Mouse (Mus musculus): ENCODE results near the gene Pitpnm2. TPM values are rescaled to one million over a fixed set of nuclear protein-coding genes. Genes with fewer than 3 reads are reported as not detected.

The Pitpnm2 gene
- polyA plus RNA-seq, 1 experiment from 2014 or later = 4.2 TPM

DNA sequence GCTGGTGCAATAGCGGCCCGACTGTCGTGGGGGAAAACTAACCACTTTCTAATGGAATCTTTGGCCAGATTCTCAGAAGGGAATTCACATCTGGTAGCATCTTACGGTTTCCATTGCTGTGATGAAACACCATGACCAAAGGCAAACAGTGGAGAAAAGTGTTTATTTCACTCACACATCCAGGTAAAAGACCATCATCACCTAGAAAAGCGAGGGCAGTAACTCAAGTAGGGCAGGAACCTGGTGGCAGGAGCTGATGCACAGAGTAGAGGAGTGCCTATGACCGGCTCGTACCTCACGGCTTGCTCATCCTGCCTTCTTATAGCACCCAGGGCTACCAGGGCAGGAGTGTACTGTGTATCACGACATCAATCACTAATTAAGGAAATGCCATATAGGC, 146.0 kb downstream of the Pitpnm2 start:
- Histone ChIP-seq H3K4me1 (no peaks in the 10 kb centered on the region), H3K4me2 (replicated peaks) (no peak overlapping the region), H3K9ac (no peak overlapping the region), H3K4me3 (no peak overlapping the region), H3K27ac (no peak overlapping the region), H3K9me3 (0 out of 2 replicates have a peak, but pooled peaks cover 4% of the 10 kb centered on the region), H3K27me3 (no peaks in the 10 kb centered on the region), H3K36me3 (peaks cover 4% of the 10 kb centered on the region; the same call in 1 of the 2 replicates)
- WGBS = 94% methylated on average over 9 of the region's 9 CpGs
- ATAC-seq (ENCODE audit: low FRiP score, low read depth) = no peak

DNA sequence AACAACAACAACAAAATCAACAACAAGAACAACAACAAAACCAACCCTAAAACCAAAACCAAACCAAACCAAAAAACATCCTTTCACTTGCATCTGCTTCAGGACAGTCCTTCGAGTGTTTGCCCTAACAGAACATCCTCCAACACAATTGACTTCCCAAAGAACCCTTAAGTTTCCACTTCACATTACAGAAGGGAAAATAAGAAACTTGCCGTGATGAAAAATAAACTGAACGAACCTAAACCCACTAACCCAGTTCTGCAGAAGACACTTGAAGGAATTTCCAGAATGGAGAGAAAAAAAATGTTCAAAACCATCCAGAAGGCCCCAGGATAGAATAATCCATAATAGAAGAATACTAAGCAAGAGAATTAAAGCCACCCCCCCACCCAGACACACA, 146.5 kb downstream of the Pitpnm2 start:
- Histone ChIP-seq H3K9ac (no peak overlapping the region), H3K27ac (no peak overlapping the region), H3K36me3 (peaks cover 4% of the 10 kb centered on the region; the same call in 1 of the 2 replicates), H3K27me3 (no peaks in the 10 kb centered on the region), H3K4me1 (no peaks in the 10 kb centered on the region), H3K9me3 (0 out of 2 replicates have a peak, but pooled peaks cover 4% of the 10 kb centered on the region), H3K4me3 (no peak overlapping the region), H3K4me2 (replicated peaks) (no peak overlapping the region)
- WGBS = 84% methylated on average over 3 of the region's 3 CpGs
- no peak for ATAC-seq (ENCODE audit: low FRiP score, low read depth)

DNA sequence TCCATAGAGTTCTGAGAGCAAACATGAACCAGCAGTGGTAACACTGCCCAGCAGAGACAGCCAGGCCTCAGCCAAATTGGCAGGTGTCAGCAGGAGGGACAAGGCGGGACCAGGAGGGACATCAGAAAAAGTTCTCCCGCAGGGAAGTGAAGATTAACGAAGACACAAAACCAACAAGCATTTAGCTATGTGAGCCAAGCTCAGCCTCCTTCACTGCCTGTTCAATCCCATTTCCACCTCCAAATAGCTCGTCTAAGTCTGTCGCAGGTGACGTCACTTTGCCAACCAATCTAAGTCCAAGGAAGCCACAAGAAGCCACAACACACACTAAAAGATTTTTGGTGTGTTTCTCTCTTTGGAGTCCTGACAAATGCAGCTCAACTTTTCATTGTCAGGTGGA, 147.2 kb downstream of the Pitpnm2 start:
- H3K4me3 ChIP-seq = no peak overlapping the region

DNA sequence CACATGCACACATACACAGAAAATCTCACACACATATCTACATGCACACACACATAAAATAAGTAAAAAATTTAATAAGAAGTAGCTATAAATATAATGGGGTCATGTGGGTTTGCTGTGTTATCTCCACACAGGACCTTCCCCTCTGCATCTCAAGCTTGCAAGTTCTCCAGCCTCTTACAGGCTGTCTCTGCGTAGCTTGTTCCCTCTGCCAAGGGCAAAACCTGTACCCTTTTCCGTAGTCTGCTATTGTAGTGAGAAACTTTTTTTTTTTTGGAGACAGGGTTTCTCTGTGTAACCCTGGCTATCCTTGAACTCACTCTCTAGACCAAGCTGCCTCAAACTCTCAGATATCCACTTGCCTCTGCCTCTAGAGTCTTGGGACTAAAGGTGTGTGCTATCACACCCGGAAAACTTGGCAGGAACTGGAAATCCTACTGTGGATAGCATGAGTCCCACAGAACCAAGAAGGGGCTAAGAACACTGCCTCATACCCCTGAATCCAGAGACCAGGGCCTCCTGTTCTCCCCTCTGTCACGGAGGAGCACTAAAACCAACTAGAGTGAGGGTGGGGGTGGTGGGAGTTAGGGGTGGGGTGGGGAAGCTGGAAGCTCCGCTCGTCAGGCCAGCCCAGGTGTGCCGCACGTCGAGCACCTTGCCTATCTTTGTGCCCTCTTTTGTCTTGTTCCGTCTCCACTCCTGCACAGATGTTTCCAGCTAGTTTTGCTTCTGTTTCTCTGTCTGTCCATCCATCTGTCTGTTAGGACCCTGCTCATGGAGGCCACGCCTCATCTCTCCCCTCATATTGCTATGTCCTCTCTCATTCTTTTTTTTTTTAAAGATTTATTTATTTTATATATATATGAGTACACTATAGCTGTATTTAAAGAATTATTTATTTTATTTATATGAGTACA, 149.2 kb downstream of the Pitpnm2 start:
- H3K4me1 ChIP-seq = peaks cover 5% of the 10 kb centered on the region
- peaks cover 4% of the 10 kb centered on the region; the same call in 1 of the 2 replicates for H3K36me3 ChIP-seq
- H3K9me3 ChIP-seq = 0 out of 2 replicates have a peak, but pooled peaks cover 4% of the 10 kb centered on the region
- WGBS = 89% methylated on average over 11 of the region's 11 CpGs
- ATAC-seq (ENCODE audit: low FRiP score, low read depth) = no peak
- H3K27me3 ChIP-seq = peaks cover 13% of the 10 kb centered on the region
- no peak overlapping the region for H3K9ac ChIP-seq
- H3K4me2 ChIP-seq (replicated peaks) = no peak overlapping the region
- H3K27ac ChIP-seq = no peak overlapping the region
- no peak overlapping the region for H3K4me3 ChIP-seq

More for the DNA sequence above, 147.2 kb downstream of the Pitpnm2 start:
- WGBS = 77% methylated on average over 6 of the region's 6 CpGs
- no peaks in the 10 kb centered on the region for H3K4me1 ChIP-seq
- no peak overlapping the region for H3K27ac ChIP-seq
- peaks cover 4% of the 10 kb centered on the region; the same call in 1 of the 2 replicates for H3K36me3 ChIP-seq
- no peak overlapping the region for H3K4me2 ChIP-seq (replicated peaks)
- no peaks in the 10 kb centered on the region for H3K27me3 ChIP-seq
- 0 out of 2 replicates have a peak, but pooled peaks cover 4% of the 10 kb centered on the region for H3K9me3 ChIP-seq
- H3K9ac ChIP-seq = no peak overlapping the region
- no peak for ATAC-seq (ENCODE audit: low FRiP score, low read depth)

DNA sequence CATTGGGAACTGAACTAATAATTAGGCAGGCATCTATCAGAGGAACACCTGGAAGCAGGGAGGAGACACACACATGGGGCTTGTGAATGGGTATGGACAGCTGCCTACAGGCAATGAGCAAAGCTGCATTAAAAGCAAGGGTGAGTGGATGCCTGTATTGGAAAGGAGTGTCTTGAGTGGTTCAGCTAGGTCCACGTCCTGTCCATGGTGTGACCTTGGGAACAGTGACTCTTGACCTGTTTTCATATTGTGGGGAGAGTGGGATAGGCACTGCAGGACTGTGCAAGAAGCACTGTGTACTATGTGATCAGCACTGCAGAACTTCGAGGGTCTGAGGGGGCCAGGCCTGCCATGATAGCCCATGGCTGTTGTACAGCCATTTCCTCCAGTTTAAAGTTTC, 150.6 kb downstream of the Pitpnm2 start:
- WGBS = 85% methylated on average over 2 of the region's 2 CpGs
- Histone ChIP-seq H3K4me3 (no peak overlapping the region), H3K9me3 (0 out of 2 replicates have a peak, but pooled peaks cover 4% of the 10 kb centered on the region), H3K4me2 (replicated peaks) (no peak overlapping the region), H3K27me3 (peaks cover 27% of the 10 kb centered on the region), H3K9ac (no peak overlapping the region), H3K27ac (no peak overlapping the region), H3K4me1 (peaks cover 10% of the 10 kb centered on the region), H3K36me3 (peaks cover under 1% of the 10 kb centered on the region; the same call in 1 of the 2 replicates)
- ATAC-seq (ENCODE audit: low FRiP score, low read depth) = no peak

DNA sequence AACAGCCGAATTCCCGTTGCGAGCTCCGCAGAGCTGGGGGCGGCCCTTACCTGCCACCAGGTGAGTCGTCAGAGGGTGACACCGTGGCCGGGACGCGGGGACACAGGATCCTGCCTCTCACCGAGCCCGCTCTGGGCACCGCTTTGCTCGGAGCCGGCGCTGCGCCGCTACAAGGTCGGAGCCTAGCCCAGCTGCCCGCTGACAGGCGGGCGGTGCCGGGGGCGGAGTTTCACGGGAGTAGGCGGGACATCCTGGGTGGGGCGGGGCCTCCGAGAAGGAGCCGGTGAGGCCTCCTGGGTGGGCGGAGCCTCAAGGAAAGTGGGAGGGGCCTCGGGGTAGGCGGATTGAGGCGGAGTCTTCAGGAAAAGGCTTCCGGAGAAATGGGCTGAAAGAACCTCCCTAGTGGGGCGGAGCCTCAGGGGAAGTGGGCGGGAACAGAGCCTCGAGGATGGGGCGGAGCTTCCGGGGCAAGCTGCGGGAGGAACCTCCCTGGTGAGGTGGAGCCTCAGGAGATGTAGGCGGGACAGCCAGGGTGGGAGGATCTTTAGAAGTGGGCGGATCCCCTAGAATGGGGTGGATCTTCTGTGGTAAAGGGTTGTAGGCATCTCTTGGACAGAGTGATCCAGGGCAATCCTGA, 153.8 kb downstream of the Pitpnm2 start, which contains the start of gene Abcb9:
Gene Abcb9 (minus strand): TSS at position 203 of the 637 bp plus-strand sequence.
- peaks cover 10% of the 10 kb centered on the region for H3K4me1 ChIP-seq
- H3K27ac ChIP-seq = no peak within 1 kb of the TSS
- 3% methylated on average over 42 of the region's 42 CpGs for whole genome bisulfite sequencing
- H3K27me3 ChIP-seq = peaks cover 41% of the 10 kb centered on the region
- no peaks in the 10 kb centered on the region for H3K36me3 ChIP-seq
- peak within 1 kb of the TSS; percentile 43 for H3K4me3 ChIP-seq
- H3K4me2 ChIP-seq (replicated peaks) = peak within 1 kb of the TSS; percentile 70
- peak; percentile 84; the same call in 1 of the 2 replicates for ATAC-seq (ENCODE audit: low FRiP score, low read depth)
- 0 out of 2 replicates have a peak, but pooled peaks cover 4% of the 10 kb centered on the region for H3K9me3 ChIP-seq
- H3K9ac ChIP-seq = peak within 1 kb of the TSS; percentile 65

DNA sequence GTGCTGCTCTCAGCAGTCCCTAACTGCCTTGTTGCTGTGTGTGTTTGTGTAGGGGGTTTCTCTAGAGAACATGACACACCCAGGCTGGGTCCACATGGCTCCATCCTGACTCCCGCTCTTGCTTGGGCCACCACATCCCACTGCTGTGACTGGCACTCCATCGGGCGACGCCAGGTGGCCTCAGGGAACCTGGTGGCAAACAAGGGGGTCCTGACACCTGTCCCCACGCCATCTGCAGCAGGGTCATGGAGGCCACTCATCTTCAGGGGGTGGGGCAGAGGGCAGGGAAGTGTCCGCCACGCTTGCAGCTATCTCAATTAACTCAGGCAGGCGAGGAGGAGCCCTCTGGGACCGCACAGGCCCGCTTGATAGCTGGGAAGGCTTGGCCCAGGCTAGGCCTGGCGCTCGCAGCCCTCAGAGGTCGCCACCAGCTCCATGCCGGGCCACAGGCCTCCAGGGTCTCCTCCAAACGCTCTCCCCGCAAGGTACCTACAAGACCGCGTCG, 154.4 kb downstream of the Pitpnm2 start:
- Histone ChIP-seq H3K9ac (peak overlapping the region; percentile 65), H3K9me3 (0 out of 2 replicates have a peak, but pooled peaks cover 4% of the 10 kb centered on the region), H3K4me1 (peaks cover 10% of the 10 kb centered on the region), H3K36me3 (no peaks in the 10 kb centered on the region), H3K4me3 (peak overlapping the region; percentile 43), H3K27me3 (peaks cover 41% of the 10 kb centered on the region), H3K27ac (no peak overlapping the region), H3K4me2 (replicated peaks) (peak overlapping the region; percentile 70)
- WGBS = 11% methylated on average over 19 of the region's 19 CpGs
- peak; percentile 34; the same call in 1 of the 2 replicates for ATAC-seq (ENCODE audit: low FRiP score, low read depth)

DNA sequence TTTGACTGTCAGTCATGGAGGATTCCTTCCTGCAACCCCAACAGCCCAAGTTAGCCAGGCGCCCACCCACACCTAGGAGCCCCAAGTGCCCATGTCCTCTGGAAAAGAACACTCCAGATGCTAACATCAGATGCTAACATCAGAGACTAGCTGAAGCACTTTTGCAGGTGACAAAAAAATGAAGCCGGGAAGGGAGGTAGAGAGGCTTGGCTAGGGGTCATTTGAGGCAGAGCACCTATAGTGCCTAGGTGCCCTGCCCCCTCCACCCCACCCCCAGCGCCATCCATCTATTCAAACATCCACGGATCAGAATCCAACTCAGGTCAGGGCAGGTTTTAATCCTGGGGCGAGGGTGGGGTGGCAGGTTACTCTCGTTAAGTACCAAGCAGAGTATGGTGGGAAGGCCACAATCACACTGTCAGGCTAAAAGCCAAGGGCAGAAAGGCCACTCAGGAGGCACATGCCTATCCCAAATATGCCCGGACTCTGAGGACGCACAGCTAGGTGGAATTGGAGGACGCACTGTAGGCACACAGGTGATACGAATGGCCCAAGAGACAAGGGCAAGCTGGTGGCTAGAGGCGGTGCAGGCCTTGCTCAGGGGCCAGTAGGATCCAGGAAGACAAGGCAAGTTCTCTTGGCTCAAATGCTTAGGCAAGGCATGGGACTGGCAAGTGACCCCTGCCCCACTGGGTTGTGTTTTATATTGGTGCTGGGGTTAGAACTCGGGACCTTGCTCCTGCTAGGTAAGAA, 155.5 kb downstream of the Pitpnm2 start:
- Histone ChIP-seq H3K27me3 (peaks cover 41% of the 10 kb centered on the region), H3K27ac (no peak overlapping the region), H3K9ac (no peak overlapping the region), H3K4me2 (replicated peaks) (no peak overlapping the region), H3K4me3 (no peak overlapping the region), H3K36me3 (no peaks in the 10 kb centered on the region), H3K4me1 (peaks cover 10% of the 10 kb centered on the region), H3K9me3 (0 out of 2 replicates have a peak, but pooled peaks cover under 1% of the 10 kb centered on the region)
- no peak for ATAC-seq (ENCODE audit: low FRiP score, low read depth)
- WGBS = 84% methylated on average over 12 of the region's 12 CpGs

DNA sequence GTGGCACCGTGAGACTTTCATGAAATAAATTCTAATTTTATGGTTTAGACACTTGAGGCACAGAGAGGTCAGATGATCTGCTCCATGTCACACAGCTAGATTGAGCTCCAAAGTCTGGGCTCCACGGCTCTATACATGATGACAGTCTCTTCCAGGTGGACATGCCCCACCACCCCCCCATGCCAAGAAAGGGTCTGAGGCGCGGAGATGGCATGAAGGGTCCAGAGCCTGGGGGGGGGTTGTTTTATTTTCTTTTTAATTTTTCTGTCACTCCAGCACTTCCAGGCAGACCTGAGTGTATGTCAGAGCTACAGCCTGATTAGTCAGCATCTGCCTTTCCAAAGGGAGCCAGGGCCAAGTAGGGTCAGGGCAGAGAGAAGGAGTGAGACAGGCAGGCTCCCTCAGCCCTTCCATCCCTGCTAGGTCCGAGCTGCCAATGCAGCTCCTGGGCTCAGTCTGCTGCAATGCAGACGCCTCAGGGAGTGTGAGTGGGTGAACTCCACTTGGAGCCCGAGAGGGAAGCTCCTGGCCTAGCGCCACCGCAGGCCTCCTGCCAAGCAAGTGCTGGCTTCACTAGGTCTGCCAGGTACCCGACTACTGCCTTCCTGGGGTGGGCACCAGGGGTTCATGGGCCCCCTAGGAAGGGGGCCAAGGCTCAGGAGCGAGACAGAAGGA, 156.3 kb downstream of the Pitpnm2 start:
- Histone ChIP-seq H3K36me3 (no peaks in the 10 kb centered on the region), H3K27ac (no peak overlapping the region), H3K4me1 (peaks cover 10% of the 10 kb centered on the region), H3K27me3 (peaks cover 41% of the 10 kb centered on the region), H3K9me3 (no peaks in the 10 kb centered on the region), H3K4me2 (replicated peaks) (no peak overlapping the region), H3K4me3 (no peak overlapping the region), H3K9ac (no peak overlapping the region)
- ATAC-seq (ENCODE audit: low FRiP score, low read depth) = no peak
- WGBS = 77% methylated on average over 11 of the region's 11 CpGs

DNA sequence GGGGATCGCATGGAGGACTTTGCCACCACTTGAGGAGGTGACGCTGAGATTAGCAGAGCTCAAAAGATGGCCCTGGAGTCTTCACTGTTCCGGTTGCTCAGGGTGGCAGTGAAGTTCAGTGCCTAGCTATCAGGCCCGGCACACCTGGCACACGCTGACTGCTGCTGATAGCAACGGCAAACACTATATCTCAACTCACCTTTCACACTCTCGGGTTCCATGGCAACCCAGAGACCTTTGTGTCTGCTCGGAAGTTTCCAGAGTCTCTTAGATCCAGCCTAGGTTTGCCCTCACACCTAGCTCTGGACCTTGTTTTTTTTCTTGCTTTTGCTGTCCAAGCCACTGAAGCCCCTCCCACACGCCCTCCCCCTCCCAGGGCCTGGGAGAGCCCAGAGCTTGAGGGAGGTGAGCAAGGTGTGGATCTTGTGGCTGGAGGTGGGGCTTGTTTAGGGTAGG, 157.6 kb downstream of the Pitpnm2 start:
- H3K4me3 ChIP-seq = no peak overlapping the region
- no peak overlapping the region for H3K4me2 ChIP-seq (replicated peaks)
- 72% methylated on average over 9 of the region's 9 CpGs for WGBS
- H3K9me3 ChIP-seq = no peaks in the 10 kb centered on the region
- H3K4me1 ChIP-seq = peaks cover 10% of the 10 kb centered on the region
- H3K27me3 ChIP-seq = peaks cover 38% of the 10 kb centered on the region
- no peak overlapping the region for H3K27ac ChIP-seq
- H3K36me3 ChIP-seq = no peaks in the 10 kb centered on the region
- ATAC-seq (ENCODE audit: low FRiP score, low read depth) = no peak
- H3K9ac ChIP-seq = no peak overlapping the region

DNA sequence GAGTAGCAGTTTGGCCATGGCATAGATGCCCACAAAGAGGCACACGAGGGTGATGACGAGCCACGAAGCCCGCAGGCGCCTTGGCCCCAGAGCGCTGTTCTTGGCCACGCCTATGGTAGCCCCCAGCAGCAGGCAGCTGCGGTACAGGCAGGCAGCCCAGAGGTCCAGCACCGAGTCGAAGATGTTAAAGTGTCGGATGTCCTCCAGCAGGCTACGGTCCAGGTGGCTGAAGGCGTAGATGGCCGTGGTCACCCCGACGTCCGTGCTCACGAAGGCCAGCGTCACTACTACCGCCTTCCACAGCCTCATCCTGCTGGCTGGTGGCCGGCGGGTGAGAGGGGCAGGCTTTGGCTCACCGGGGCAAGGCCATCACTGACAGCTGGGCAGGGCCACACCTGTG, 159.7 kb downstream of the Pitpnm2 start:
- Histone ChIP-seq H3K27ac (no peak overlapping the region), H3K4me3 (no peak overlapping the region), H3K4me1 (0 out of 2 replicates have a peak, but pooled peaks cover under 1% of the 10 kb centered on the region), H3K9ac (no peak overlapping the region), H3K36me3 (no peaks in the 10 kb centered on the region), H3K27me3 (peaks cover 22% of the 10 kb centered on the region), H3K9me3 (no peaks in the 10 kb centered on the region), H3K4me2 (replicated peaks) (no peak overlapping the region)
- no peak; the same call in 1 of the 2 replicates for ATAC-seq (ENCODE audit: low FRiP score, low read depth)
- WGBS = 84% methylated on average over 23 of the region's 23 CpGs

All from limb, embryonic 13.5 days (tissue).